Mouse (Mus musculus) liver, postnatal 0 days (tissue): ENCODE measurements at regions not wholly inside any gene's neighbourhood (a gene's known extent, or its start where the extent isn't known, plus 50 kb on each side); places are given as distances from the start of the nearest gene placed in this dataset.

Experiments
- CTCF ChIP-seq: sonication (generic); IDR thresholded peaks from 2 replicates; pipeline ENCODE4 v1.5.1; 2016; ENCODE audit warnings: antibody characterized with exemption, low read depth
- EP300 ChIP-seq: IDR thresholded peaks from 2 replicates; pipeline ENCODE4 v1.6.1; 2016; ENCODE audit warnings: antibody characterized with exemption, low read depth, mild to moderate bottlenecking

DNA sequence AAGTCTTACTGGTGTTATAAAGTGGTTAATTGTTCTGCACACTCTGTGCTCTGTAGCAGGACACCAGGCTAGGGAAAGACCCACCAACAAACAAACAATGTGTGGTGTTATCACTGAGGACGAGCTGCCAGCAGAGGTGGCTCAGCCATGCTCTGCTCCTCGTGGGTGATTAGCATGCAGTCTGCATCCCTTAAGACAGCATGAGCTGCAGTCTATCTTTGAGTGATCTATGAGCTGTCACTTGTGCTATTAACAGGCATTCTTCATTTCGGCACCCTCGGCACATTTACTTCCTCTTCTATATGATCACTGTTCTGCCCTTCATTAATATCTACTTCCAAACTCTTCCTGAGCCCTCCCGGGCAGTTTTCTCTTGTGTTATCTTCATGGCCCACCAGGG is 178.5 kb upstream of the Ntf3 start:
- TF ChIP-seq CTCF (no peak), EP300 (no peak)
